Mouse (Mus musculus) heart, postnatal 25 days (tissue): ENCODE measurements around the gene Senp7. TPM values are rescaled to one million over a fixed set of nuclear protein-coding genes. Genes with fewer than 3 reads are reported as not detected.

ENCODE experiments used
- microRNA-seq: library from miRNA; unstranded; fragments of <30 nt; microRNA quantifications from one replicate; pipeline ENCODE4 v1.2.0, GENCODE M21; 2022
- total RNA-seq, 2 experiments: library from RNA; stranded (reverse); gene quantifications; 2 replicates each; pipeline ENCODE4 v1.2.3; 2021

Senp7 gene
- total RNA-seq, 2 experiments from 2014 or later, result 15.8 to 18.0 TPM

Small RNA genes within 50 kb of the gene (microRNA-seq; reads per million reads assigned to microRNA genes)
- gene Gm24047, result not detected

Other genes starting within 250 kb of the Senp7 start
- gene Nfkbiz, start 209.4 kb upstream of the Senp7 start, total RNA-seq, result 1 to 10 TPM; 2.2 to 2.3 TPM
- gene Nxpe3, start 153.1 kb upstream of the Senp7 start, total RNA-seq, result under 1 TPM; 0.31 to 0.42 TPM
- gene Cep97, start 113.5 kb upstream of the Senp7 start, total RNA-seq, result 1 to 10 TPM; 6.0 to 6.4 TPM
- 100 to 1,000 TPM; 504 to 557 TPM for gene Rpl24, start 82.1 kb upstream of the Senp7 start, total RNA-seq
- 10 to 100 TPM in 1 of 2 experiments, 1 to 10 TPM in 1; 9.7 to 11.4 TPM for gene Zbtb11, start 74.5 kb upstream of the Senp7 start, total RNA-seq
- gene Pcnp, start 18.6 kb upstream of the Senp7 start, total RNA-seq, result 10 to 100 TPM; 49.3 to 56.8 TPM
- 10 to 100 TPM; 11.0 to 11.3 TPM for gene Trmt10c, start 10.5 kb upstream of the Senp7 start, total RNA-seq
- under 1 TPM; 0.05 to 0.08 TPM for gene Impg2, start 156.0 kb downstream of the Senp7 start, total RNA-seq